Mouse (Mus musculus) bone marrow, adult 2 months (tissue): ENCODE data around the gene Cadm2.

ENCODE experiments used
- CTCF ChIP-seq: fragments of 200-500 bp; IDR thresholded peaks from 2 replicates; pipeline ENCODE4 v1.5.1; 2011; ENCODE audit warnings: low read length, control low read depth; ENCODE audit not compliant: control insufficient read depth, insufficient read depth
- POLR2A ChIP-seq: fragments of 200-500 bp; IDR thresholded peaks from 2 replicates; pipeline ENCODE4 v1.6.1; 2011; ENCODE audit warnings: low read depth, mild to moderate bottlenecking, control low read depth, low read length, borderline replicate concordance; ENCODE audit not compliant: control insufficient read depth

DNA sequence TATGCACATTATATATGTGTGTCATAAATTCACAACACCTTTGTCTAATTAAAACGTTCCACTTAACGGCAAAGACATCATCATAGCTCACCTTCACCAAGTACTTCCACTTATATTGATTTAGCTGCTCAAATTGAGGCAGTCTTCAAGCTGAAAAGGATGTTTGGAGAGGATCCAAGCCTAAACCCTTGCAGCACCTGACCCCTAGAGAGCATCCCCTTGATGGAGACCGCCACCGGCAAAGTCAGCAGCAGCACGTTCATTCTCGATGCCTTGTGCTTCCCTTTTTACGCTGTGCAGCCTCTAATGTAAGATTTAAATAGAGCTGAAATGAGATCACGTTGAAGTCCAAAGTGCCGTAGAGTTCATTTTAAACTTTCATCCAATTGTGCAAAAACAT lies 20.7 kb downstream of the Cadm2 start:
- TF ChIP-seq CTCF (no peak), POLR2A (no peak)
